Mouse (Mus musculus) brain, embryonic 14.5 days (tissue): ENCODE measurements around the gene Olfr1564.
"Not testable (repeated sequence)": the region's sequence is repeated elsewhere in the genome, so short reads cannot be mapped to it uniquely, and the experiment has no call there.

Experiments
- CTCF ChIP-seq: fragments of 200-500 bp; IDR thresholded peaks from 2 replicates; pipeline ENCODE4 v1.5.1; 2012; ENCODE audit warnings: inconsistent platforms, mild to moderate bottlenecking, moderate library complexity, borderline replicate concordance; ENCODE audit not compliant: insufficient read depth, insufficient read length; ENCODE audit errors: extremely low read depth
- POLR2A ChIP-seq: fragments of 200-500 bp; IDR thresholded peaks from 2 replicates; pipeline ENCODE4 v1.6.1; 2012; ENCODE audit warnings: mild to moderate bottlenecking, inconsistent platforms, borderline replicate concordance; ENCODE audit not compliant: poor library complexity, insufficient read depth, insufficient read length, severe bottlenecking; ENCODE audit errors: extremely low read depth

DNA sequence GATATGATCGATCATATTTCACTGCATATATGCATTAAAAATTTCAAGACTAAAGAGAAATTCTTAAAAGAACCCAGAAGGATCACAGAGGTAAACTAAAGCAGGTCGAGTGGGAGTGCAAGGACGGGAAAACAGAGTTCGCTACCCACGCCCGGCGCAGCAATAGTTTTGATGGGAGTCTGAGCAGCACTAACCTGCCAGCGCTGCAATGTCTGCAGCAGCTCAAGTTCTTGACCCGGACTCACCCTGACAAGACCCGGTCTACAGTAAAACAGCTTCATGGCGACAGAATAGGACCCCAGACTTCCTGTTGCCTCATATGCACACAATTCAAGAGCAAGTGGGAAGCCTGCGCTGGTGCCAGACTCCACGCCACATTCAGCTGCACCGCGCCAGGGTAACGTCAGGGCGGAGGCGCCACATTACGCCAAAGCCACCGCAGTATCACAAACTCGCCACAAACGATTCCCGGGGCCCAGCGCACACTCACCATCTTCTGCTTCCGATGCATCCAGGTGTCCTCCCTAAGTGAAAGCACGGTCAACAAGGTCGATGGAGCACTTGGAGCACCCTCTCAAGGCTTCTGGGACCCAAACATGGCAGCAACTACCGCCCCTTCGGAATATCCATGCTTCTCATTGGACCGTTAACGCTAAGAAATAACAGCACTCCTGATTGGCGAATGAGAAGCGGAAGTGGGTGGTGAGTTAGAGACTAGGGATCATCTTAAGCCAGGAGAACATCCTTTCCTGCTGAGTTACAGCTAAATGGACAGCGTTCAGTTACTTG, 33.2 kb upstream of the Olfr1564 start, which contains the start of gene Zfp955a:
- not testable (repeated sequence) for TF ChIP-seq CTCF, POLR2A
